Mouse (Mus musculus) testis, postnatal 10 days (tissue): ENCODE results near the gene Srebf1.
A peak's percentile ranks its signal among the peaks of the same experiment; 100 is the strongest.

Experiments
- DNase-seq: peaks from one replicate; pipeline ENCODE4 v3.0.0; 2021; ENCODE audit warnings: low spot score

The Srebf1 gene

GRCm38 (mm10) chr11:60235351-60235750 is 13.0 kb upstream of the Srebf1 start:
- DNase-seq = no peak

DNA sequence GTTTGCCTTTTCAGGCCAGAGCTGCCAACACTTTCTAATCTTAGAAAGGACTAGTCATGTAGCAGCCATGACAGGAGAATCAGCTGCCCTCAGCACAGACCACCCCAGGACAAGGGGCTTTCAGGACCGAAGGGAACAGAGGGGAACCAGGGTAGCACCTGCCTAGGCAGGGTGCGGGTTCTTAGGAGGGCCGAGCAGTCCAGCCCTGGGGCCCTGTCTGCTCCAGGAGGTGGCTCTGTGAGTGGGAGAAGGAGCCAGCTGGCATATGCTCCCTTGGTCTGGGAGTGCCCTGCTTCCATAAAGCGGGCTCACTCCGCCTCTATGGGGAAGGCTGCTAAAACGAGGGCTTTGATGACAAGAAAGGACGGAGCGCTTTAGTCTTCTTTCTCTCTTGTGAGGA is 10.9 kb upstream of the Srebf1 start:
- DNase-seq = no peak

- DNase-seq = no peak
These were observed 10.2 kb upstream of the Srebf1 start for GRCm38 (mm10) chr11:60232441-60233058.

- no peak for DNase-seq
These were observed 9.6 kb upstream of the Srebf1 start for GRCm38 (mm10) chr11:60231951-60232350.

DNA sequence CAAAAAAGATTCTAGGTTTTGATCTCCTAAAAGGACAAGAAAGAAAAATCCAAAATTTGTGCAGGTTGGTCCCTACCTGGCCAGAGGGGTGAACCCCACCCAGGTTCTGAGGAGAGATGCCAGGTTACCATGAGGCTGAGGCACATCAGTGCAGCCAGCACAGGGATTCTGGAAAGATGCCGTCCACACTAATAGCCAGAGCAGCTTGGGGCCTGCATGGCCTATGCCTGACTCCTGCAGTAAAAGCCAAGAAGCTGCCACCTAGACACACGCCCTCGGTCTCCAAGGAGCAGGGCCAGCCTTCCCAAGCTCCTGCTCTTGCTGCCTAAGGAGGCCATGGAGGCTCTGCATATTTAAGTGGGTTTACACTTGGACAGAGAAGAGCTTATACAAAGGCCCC is 8.9 kb upstream of the Srebf1 start:
- no peak for DNase-seq

- no peak for DNase-seq
These were observed 8.1 kb upstream of the Srebf1 start for GRCm38 (mm10) chr11:60230512-60230911.

DNA sequence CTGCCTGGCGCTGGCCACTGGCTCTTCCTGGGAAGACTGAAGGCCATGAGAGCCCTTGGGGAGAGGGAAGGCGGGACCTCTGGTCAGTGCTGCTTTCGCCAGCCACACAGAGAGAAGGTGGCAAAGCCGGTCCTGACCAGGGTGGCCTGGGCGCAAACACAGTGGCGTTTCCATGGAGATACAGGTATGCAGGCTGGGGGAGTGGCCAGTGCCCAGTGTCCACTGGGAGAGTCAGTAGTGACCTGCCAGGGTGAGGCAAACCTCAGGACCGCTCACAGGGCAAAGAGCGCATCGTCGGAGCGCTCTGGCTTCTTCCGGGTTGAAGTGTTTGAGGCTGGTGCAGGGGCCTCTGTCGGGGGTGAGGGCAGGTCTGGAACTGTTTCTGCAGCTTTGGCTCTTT is 7.4 kb upstream of the Srebf1 start:
- DNase-seq = no peak

GRCm38 (mm10) chr11:60228525-60228924 is 6.1 kb upstream of the Srebf1 start:
- no peak for DNase-seq

GRCm38 (mm10) chr11:60225874-60226273 is 3.5 kb upstream of the Srebf1 start:
- no peak for DNase-seq

- peak; percentile 63 for DNase-seq
These were observed 2.3 kb upstream of the Srebf1 start for GRCm38 (mm10) chr11:60224676-60225075.

GRCm38 (mm10) chr11:60222085-60222468 is 304 bp downstream of the Srebf1 start:
- no peak for DNase-seq

GRCm38 (mm10) chr11:60221425-60221824 is 956 bp downstream of the Srebf1 start:
- no peak for DNase-seq

DNA sequence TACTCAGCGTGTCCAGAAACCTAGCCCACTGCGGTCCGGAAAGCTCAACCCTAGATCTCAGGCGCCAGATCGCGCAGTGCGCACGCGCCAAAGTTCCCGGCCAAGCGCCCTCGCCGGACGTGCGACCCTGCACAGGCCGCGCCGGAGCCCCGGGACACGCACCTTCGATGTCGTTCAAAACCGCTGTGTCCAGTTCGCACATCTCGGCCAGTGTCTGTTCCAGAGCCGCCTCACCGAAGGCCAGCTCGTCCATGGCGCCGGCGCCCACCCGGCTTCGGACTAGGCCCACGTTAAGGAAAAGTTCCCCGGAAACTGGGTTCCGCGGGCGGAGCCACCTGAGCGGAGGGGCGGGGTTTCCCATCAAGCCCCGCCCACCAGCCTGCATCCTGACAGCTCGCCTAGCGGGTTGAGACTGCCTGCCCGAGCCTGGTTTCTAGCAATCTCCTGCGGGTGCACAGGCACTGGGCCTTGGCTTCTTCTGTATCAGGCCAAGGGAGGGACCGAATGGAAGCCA is 2.0 kb downstream of the Srebf1 start:
- DNase-seq = peak; percentile 96

- DNase-seq = no peak
These were observed 2.8 kb downstream of the Srebf1 start for GRCm38 (mm10) chr11:60219609-60220008.

DNA sequence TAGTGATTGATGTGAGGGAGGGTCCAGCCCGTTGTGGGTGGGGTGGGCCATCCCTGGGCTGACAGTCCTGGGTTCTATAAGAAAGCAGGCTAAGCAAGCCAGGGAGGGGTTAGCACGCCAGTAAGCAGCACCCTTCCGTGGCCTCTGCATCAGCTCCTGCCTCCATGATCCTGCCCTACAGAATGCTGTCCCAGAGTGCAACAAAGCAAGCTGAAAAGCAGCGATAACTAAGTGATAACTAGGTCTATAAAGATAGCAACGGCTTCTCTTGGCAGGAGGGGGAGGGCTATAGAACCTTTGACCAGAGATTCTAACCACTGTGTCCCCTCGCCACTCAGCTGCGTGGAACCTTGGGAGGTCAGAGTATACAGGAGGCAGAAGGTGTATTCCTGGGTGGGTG is 4.9 kb downstream of the Srebf1 start:
- no peak for DNase-seq

DNA sequence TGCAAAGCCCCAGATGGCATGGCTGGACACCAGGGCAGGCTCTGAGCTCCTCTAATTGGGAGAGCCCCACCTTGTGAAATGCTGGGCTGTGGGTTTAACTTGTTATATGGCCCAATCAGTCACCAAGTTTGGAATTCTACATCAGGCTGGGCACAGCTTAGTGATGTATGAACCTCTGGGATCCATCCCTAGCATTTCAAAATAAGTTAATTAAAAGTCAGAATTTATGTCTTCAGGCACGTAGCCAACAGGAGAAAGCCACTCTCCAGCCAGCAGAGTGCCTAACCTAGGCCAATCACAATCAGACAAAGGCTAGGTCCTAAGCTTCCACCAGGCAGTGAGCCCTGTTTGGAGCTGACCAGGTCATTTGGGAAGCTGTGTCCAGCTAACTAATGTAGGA is 5.7 kb downstream of the Srebf1 start:
- DNase-seq = no peak

DNA sequence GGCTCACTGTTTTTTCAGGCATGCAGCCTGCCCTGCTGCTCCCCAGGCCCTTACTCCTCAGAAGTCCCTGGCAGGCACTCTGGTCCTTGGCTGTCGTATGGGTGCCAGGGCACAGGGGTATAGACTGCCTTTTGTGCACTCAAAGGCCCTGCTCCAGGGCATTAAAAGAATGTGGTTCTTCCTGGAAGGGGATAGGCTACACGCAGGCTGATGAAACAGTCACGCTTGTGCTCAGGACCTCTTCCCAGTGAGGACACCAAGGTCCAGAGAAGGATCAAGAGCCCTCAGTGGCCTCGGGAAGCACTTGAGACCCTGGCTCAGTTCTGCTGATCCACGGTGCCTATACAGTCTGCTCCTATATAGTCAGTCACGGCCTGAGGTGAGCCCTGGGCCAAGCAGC is 9.1 kb downstream of the Srebf1 start:
- no peak for DNase-seq

DNA sequence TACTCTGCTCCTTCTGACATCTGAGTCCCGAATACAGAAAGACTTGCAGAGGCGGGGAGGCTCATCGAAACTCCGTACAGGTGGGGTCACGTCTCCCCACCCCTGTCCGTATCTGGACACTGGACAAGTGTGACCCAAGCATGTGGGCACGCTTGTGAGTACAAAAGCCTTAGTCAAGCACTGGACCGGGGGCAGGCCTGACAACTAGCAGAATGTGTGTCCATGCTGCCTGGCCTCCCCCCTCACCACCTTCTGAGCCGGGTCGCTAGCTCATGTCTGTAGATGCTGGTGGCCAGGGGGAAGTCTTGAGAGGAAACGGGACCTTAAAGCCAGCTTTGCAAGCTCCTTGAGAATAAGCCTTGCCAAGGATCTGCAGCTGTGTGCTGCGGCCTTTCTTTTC is 10.6 kb downstream of the Srebf1 start:
- no peak for DNase-seq

- DNase-seq = no peak
These were observed 11.2 kb downstream of the Srebf1 start for GRCm38 (mm10) chr11:60211152-60211551.

- peak; percentile 98 for DNase-seq
These were observed 12.1 kb downstream of the Srebf1 start for GRCm38 (mm10) chr11:60210305-60210724.

GRCm38 (mm10) chr11:60209933-60210249 is 12.5 kb downstream of the Srebf1 start:
- DNase-seq = no peak

- peak; percentile 87 for DNase-seq
These were observed 13.0 kb downstream of the Srebf1 start for GRCm38 (mm10) chr11:60209217-60209932.

- no peak for DNase-seq
These were observed 13.7 kb downstream of the Srebf1 start for GRCm38 (mm10) chr11:60208712-60209111.

- no peak for DNase-seq
These were observed 14.2 kb downstream of the Srebf1 start for GRCm38 (mm10) chr11:60208201-60208600.
